Mouse (Mus musculus): ENCODE data around the gene Fam57a.
"Not testable (repeated sequence)": the region's sequence is repeated elsewhere in the genome, so short reads cannot be mapped to it uniquely, and the experiment has no call there.

Fam57a gene

DNA sequence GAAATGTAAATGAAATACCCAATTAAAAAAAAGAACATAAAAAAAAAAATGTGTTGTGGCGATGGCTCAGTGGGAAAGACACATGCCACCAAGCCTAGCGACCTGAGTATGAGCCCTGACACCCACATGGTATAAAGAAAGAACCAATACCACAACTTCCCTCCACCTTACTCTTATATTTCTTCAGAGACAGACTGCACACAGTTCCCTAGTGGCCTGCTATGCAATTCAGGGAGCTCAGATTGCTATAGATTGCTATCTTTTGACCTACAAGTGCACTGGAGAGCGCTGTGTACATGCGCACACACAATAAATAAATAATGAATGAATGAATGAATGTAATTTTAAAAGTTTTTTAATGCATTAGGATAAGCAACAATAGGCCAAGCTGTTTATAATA lies 4.3 kb downstream of the Fam57a start:
- DNase-seq, result no peak

DNA sequence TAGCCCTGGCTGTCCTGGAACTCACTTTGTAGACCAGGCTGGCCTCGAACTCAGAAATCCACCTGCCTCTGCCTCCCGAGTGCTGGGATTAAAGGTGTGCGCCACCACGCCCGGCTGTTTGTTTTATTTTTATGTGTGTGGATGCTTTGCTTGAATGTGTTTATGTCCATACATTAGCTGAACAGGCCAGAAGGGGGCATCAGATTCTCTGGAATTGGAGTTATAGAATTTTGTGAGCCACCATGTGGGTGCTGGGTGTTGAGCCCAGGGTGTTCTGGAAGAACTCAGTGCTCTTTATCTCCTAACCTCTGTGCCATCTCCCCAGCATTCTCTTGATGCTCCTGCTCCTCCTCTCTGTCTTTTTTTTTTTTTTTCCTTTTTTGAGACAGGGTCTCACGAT lies 7.4 kb downstream of the Fam57a start:
- no peak for DNase-seq

- no peak for DNase-seq
Observed at GRCm38 (mm10) chr11:76196275-76196976, 17.0 kb downstream of the Fam57a start.

- DNase-seq, result no peak
Observed at GRCm38 (mm10) chr11:76196977-76197469, 17.6 kb downstream of the Fam57a start.

GRCm38 (mm10) chr11:76201761-76202674 lies 22.5 kb downstream of the Fam57a start:
- peak; percentile 91 for DNase-seq

DNA sequence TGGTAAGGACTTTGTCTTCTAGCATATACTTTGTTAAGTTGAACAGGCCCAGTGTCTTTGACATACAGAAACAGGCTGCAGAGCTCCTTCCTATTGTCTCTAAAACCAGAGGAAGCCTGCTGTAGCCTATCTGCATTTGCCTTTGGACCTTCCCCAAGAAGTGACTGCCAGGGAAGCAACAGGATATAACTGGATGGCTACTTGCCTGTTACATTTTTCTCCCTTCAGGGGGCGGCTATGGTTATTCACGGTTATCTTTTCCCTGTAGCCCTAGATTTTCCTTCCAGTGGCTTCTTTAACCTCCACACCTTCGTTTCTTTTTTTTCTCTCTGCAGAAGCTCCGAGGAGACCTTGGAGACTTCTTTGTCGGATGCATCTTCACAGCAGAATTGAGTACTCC lies 27.3 kb downstream of the Fam57a start:
- DNase-seq, result no peak

DNA sequence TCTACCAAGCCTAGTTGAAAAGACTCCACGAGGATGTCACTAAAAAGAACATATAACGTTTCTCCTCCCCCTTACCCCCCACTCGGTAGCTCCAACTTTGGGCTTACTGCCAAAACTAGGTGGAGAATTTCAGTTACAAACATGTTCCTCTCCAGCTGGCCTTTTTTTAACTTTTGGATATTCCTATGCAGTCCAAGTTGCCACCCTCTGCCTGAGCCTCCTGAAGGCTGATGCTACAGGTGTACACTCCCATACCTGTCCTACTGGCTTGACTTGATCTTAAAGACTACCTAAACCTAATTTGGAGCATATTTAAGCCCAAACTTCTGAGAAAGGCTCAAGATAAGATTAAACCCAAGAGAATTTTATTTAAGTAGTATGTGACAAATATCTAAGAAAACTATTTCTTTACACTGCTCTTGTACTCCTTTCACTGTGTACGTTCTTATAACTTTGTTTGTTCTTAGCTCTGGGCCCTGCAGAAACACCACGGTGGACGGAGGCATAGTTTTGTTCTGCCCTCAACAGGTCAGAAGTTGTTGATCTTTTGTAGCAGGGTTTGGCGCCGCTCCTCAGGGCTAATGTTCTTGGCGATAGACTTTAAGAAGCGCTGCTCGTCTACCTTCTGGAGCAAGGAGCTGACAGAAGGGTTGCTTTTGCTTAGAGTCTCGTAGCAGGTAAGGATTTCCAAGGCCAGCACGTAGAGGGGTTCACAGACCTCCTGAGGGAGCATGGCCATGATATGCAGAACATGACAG lies 30.9 kb downstream of the Fam57a start:
- no peak for DNase-seq

DNA sequence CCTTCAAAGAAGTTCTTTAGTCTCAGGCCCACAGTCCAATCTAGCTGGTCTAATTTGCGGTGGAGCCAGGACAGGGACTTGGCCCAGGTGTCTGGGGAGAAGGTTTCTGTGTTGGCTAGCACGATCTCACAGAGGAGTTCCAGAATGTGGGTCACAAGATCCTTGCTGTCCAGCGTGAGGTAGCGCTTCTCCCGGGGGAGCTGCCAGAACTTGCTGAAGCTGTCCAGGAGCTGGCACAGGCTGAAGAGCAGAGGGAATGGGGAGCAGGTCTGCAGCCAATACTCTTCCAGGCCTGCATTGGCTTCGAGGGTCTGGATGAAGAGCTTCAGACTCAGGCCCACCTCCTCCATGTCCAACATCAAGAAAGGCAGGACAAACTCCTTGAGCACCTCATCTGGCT lies 32.1 kb downstream of the Fam57a start:
- not testable (repeated sequence) for DNase-seq

- no peak for DNase-seq
Observed at GRCm38 (mm10) chr11:76213841-76214240, 34.4 kb downstream of the Fam57a start.

DNA sequence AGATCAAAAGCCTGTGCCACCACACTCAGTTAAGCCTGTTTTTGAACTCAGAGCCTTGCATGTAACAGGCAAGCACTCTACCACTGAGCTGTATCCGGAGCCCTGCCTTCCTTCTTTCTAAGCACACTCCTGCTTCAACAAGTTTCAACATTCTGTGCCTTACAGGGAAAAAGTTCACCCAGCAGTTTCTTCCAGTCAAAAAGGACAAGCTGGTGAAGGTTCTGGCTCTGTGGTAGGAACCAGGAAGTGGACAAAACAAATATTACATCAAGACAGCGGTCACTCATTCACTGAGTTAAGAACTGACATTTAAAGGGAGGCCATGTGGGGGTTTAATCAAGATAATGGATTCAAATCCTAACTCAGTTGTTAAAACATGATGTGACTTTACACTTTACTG lies 35.5 kb downstream of the Fam57a start:
- DNase-seq, result no peak

- no peak for DNase-seq
Observed at GRCm38 (mm10) chr11:76216049-76216540, 36.6 kb downstream of the Fam57a start.

- DNase-seq, result peak; percentile 59
Observed at GRCm38 (mm10) chr11:76216681-76217389, 37.4 kb downstream of the Fam57a start.

GRCm38 (mm10) chr11:76217390-76217800 lies 37.9 kb downstream of the Fam57a start, which contains the start of the genes Dbil5 and Gemin4:
Dbil5 (plus strand) TSS chr11:76217608.
Gemin4 (minus strand) TSS chr11:76217664.
- DNase-seq, result peak; percentile 97

DNA sequence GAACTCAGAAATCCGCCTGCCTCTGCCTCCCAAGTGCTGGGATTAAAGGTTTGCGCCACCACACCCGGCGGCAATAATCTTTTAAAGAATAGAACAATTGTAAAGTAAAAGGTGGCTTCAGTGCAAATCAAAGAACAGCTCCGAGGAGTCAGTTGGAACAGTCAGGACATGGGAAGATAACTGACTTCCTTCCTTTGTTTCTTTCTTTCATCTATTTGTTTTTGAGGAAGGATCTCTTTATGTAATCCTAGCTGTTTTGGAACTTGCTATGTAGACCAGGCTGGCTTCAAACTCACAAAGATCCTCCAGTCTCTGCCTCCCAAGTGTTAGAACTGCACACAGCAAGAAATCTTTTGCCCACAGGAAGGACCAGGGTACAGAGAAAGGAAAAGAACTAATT lies 45.2 kb downstream of the Fam57a start:
- no peak for DNase-seq

- DNase-seq, result no peak
Observed at GRCm38 (mm10) chr11:76225051-76225450, 45.6 kb downstream of the Fam57a start.

GRCm38 (mm10) chr11:76236136-76236535 lies 56.7 kb downstream of the Fam57a start:
- no peak for DNase-seq

DNA sequence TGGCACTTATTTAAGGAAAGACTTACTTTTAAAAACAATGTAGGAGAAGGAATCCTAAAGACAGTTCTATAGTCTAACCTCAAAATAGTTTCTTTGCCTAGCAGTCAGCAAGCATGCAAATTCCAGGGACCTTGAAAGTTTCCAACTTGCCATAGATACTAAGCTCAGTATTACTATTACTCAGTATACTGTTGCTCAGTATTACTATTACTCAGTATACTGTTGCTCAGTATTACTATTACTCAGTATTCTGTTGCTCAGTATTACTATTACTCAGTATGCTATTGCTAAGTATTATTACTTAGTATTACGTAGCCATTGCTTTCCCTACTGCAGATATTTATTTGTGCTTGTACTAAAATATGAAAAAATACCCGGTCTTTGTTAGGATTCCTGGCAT lies 60.3 kb downstream of the Fam57a start:
- no peak for DNase-seq

- DNase-seq, result peak; percentile 91
Observed at GRCm38 (mm10) chr11:76242901-76243810, 63.7 kb downstream of the Fam57a start, which contains the start of the genes Mrm3 and Glod4. Mrm3 (plus strand) TSS chr11:76243715. Glod4 (minus strand) TSS chr11:76243725.

DNA sequence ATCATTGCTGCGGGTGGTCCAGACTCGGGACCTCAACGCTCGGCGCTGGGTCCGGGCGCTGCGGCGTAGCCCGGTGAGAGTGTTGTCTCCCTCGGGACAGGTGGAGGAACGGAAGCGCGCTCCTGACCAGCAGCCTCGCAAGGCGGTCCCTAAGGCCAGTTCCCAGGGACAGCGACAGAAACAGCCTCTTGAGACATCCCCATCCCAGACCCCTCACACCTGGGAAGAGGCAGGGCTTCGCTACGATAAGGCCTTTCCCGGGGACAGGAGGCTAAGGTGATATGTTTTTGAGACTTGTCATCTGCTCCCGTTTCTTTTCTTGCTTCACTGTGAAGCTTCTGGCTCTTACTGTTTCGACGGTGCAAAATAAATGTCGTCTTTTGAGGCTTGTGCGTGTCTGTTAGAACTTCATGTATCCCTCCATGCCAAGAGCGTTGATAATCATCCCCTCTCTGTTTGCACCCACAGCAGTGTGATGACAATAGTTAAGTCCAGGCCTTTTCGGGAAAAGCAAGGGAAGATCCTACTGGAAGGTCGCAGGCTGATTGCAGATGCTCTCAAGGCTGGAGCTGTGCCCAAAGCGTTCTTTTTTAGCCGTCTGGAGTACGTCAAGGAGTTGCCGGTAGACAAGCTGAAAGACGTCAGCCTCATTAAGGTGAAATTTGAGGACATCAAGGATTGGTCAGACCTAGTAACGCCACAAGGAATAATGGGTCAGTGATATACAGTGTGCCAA lies 64.5 kb downstream of the Fam57a start:
- DNase-seq, result peak; percentile 42

DNA sequence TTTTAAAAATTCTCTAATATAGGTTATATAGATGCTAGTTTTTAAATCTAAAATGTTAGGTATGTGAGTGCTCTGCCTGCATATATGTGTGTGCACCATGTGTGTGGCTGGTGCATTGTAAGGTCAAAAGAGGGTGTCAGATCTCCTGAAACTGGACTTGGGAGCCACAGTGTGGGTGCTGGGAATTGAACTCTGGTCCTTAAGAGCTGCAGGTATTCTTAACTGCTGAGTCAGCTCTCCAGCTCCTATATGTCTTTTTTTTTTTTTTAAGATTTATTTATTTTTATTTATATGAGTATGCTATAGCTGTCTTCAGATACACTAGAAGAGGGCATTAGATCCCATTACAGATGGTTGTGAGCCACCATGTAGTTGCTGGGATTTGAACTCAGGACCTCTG lies 67.0 kb downstream of the Fam57a start:
- no peak for DNase-seq

Data from cerebellum, adult 9-10 months (tissue).